Mouse (Mus musculus) embryonic facial prominence, embryonic 11.5 days (tissue): ENCODE data around the gene Gm14399. TPM values are rescaled to one million over a fixed set of nuclear protein-coding genes. Genes with fewer than 3 reads are reported as not detected.
"Not testable (repeated sequence)": the region's sequence is repeated elsewhere in the genome, so short reads cannot be mapped to it uniquely, and the experiment has no call there.

Source experiments
- ATAC-seq: fragments of 200-750 bp; cut with Nextera tagmentation; replicated peaks from 2 replicates; pipeline ENCODE4 v1.8.0; 2017; ENCODE audit warnings: low read depth; ENCODE audit not compliant: insufficient number of reproducible peaks, low FRiP score, low TSS enrichment
- DNase-seq: peaks from one replicate; pipeline ENCODE4 v3.0.0-alpha.2; 2015; ENCODE audit warnings: low spot score
- H3K27ac ChIP-seq: fragments of 300-500 bp; sonication (generic); replicated peaks from 2 replicates; pipeline ENCODE4 v1.5.1; 2014; ENCODE audit warnings: mild to moderate bottlenecking, low read depth, low read length, control low read depth
- H3K27me3 ChIP-seq: fragments of 300-500 bp; sonication (generic); 2 replicates; pipeline ENCODE4 v1.6.1; 2014; ENCODE audit warnings: mild to moderate bottlenecking, low read length, moderate library complexity, mixed read lengths; ENCODE audit not compliant: control insufficient read depth, insufficient read depth
- H3K36me3 ChIP-seq: fragments of 300-500 bp; sonication (generic); replicated peaks from 2 replicates; pipeline ENCODE4 v1.6.1; 2014; ENCODE audit warnings: low read depth, mild to moderate bottlenecking, low read length, moderate library complexity, mixed read lengths; ENCODE audit not compliant: control insufficient read depth, insufficient read depth
- H3K4me1 ChIP-seq: fragments of 300-500 bp; sonication (generic); 2 replicates; pipeline ENCODE4 v1.6.1; 2014; ENCODE audit warnings: low read length, mixed read lengths; ENCODE audit not compliant: control insufficient read depth, insufficient read depth
- H3K4me2 ChIP-seq: fragments of 300-500 bp; sonication (generic); 2 replicates; pipeline ENCODE4 v1.6.1; 2014; ENCODE audit warnings: low read depth, mild to moderate bottlenecking, control low read depth, low read length, moderate library complexity
- H3K4me3 ChIP-seq: fragments of 300-500 bp; sonication (generic); 2 replicates; pipeline ENCODE4 v1.5.1; 2014; ENCODE audit warnings: low read depth, low read length, control low read depth
- H3K9ac ChIP-seq: fragments of 300-500 bp; sonication (generic); replicated peaks from 2 replicates; pipeline ENCODE4 v1.6.1; 2014; ENCODE audit warnings: mild to moderate bottlenecking, control low read depth, low read length
- H3K9me3 ChIP-seq: fragments of 300-500 bp; sonication (generic); replicated peaks from 2 replicates; pipeline ENCODE4 v1.6.1; 2016; ENCODE audit warnings: mild to moderate bottlenecking, low read length, inconsistent platforms, mixed read lengths; ENCODE audit not compliant: control insufficient read depth
- WGBS: fragments of 180-500 bp; shearing (Covaris S2); extraction: QIAGEN DNeasy Blood & Tissue Kit; methylation state at CpG from one replicate; pipeline ENCODE4 v1.1.7; 2014; 5-methylcytosine and 5-hydroxymethylcytosine counted together
- polyA plus RNA-seq: library from polyadenylated mRNA; unstranded; fragments of >200 nt; fragmentation: Nextera tagmentation; extraction: Ambion mirVana; gene quantifications from 2 replicates; pipeline ENCODE4 v1.2.1, GENCODE M21; 2014

The Gm14399 gene
- 5.6 and 6.3 TPM in 2 replicates for polyA plus RNA-seq

- peak within 1 kb of the TSS; percentile 37 for H3K4me3 ChIP-seq
- not testable (repeated sequence) for H3K27ac ChIP-seq, H3K9ac ChIP-seq, H3K27me3 ChIP-seq, H3K4me1 ChIP-seq, H3K9me3 ChIP-seq, DNase-seq, H3K36me3 ChIP-seq, ATAC-seq, H3K4me2 ChIP-seq
- WGBS: 11% methylated on average over 1 of the region's 2 CpGs
Observed at GRCm38 (mm10) chr2:175141993-175142295, at the start of gene Gm14399. Gene Gm14399 (minus strand): TSS chr2:175142012.

GRCm38 (mm10) chr2:175179008-175179407 lies 37.2 kb upstream of the Gm14399 start:
- not testable (repeated sequence) for H3K36me3 ChIP-seq, H3K4me3 ChIP-seq, ATAC-seq, H3K4me2 ChIP-seq, H3K4me1 ChIP-seq, H3K9me3 ChIP-seq, H3K27ac ChIP-seq, H3K9ac ChIP-seq, H3K27me3 ChIP-seq, DNase-seq
- WGBS: 48% methylated on average over 1 of the region's 1 CpGs

GRCm38 (mm10) chr2:175176312-175176711 lies 34.5 kb upstream of the Gm14399 start:
- no peaks in the 10 kb centered on the region for H3K4me1 ChIP-seq
- DNase-seq: no peak
- 83% methylated on average over 6 of the region's 6 CpGs for WGBS
- no peak overlapping the region for H3K9ac ChIP-seq
- no peak overlapping the region for H3K4me2 ChIP-seq
- H3K9me3 ChIP-seq: no peaks in the 10 kb centered on the region
- H3K27ac ChIP-seq: no peak overlapping the region
- no peak overlapping the region for H3K4me3 ChIP-seq
- ATAC-seq: no peak
- no peaks in the 10 kb centered on the region for H3K36me3 ChIP-seq
- H3K27me3 ChIP-seq: no peaks in the 10 kb centered on the region

- H3K36me3 ChIP-seq, H3K4me3 ChIP-seq, ATAC-seq, DNase-seq, H3K27me3 ChIP-seq, H3K27ac ChIP-seq, H3K9ac ChIP-seq, H3K9me3 ChIP-seq, H3K4me2 ChIP-seq, H3K4me1 ChIP-seq: not testable (repeated sequence)
- WGBS: 75% methylated on average over 12 of the region's 12 CpGs
Observed at GRCm38 (mm10) chr2:175175401-175176180, 33.8 kb upstream of the Gm14399 start, which contains the start of gene Gm14443. Gene Gm14443 (minus strand): TSS chr2:175175871.

GRCm38 (mm10) chr2:175174058-175174457 lies 32.2 kb upstream of the Gm14399 start:
- ATAC-seq, H3K4me2 ChIP-seq, H3K9me3 ChIP-seq, H3K36me3 ChIP-seq, DNase-seq, H3K4me3 ChIP-seq, H3K9ac ChIP-seq, H3K4me1 ChIP-seq, H3K27me3 ChIP-seq, H3K27ac ChIP-seq: not testable (repeated sequence)
- 92% methylated on average over 2 of the region's 2 CpGs for WGBS

GRCm38 (mm10) chr2:175172906-175173595 lies 31.2 kb upstream of the Gm14399 start:
- not testable (repeated sequence) for H3K27ac ChIP-seq, H3K4me1 ChIP-seq, H3K27me3 ChIP-seq, H3K9ac ChIP-seq, H3K9me3 ChIP-seq, ATAC-seq, DNase-seq, H3K36me3 ChIP-seq, H3K4me2 ChIP-seq, H3K4me3 ChIP-seq
- 83% methylated on average over 3 of the region's 3 CpGs for WGBS

GRCm38 (mm10) chr2:175172123-175172522 lies 30.3 kb upstream of the Gm14399 start:
- no peak overlapping the region for H3K9ac ChIP-seq
- WGBS: 86% methylated on average over 3 of the region's 3 CpGs
- no peaks in the 10 kb centered on the region for H3K9me3 ChIP-seq
- no peak overlapping the region for H3K4me2 ChIP-seq
- H3K36me3 ChIP-seq: no peaks in the 10 kb centered on the region
- ATAC-seq (no peak), DNase-seq (no peak)
- H3K27me3 ChIP-seq: no peaks in the 10 kb centered on the region
- no peaks in the 10 kb centered on the region for H3K4me1 ChIP-seq
- no peak overlapping the region for H3K27ac ChIP-seq
- no peak overlapping the region for H3K4me3 ChIP-seq

- H3K4me2 ChIP-seq, H3K36me3 ChIP-seq, H3K4me1 ChIP-seq, H3K27me3 ChIP-seq, H3K9ac ChIP-seq, ATAC-seq, DNase-seq, H3K9me3 ChIP-seq, H3K4me3 ChIP-seq, H3K27ac ChIP-seq: not testable (repeated sequence)
- 92% methylated on average over 2 of the region's 2 CpGs for whole genome bisulfite sequencing
Observed at GRCm38 (mm10) chr2:175166870-175167269, 25.1 kb upstream of the Gm14399 start.
